Mouse (Mus musculus) gastrocnemius, adult 2 months (tissue): Measurements from ENCODE around the gene Gm11437. TPM values are rescaled to one million over a fixed set of nuclear protein-coding genes. Genes with fewer than 3 reads are reported as not detected.
A peak's percentile ranks its signal among the peaks of the same experiment; 100 is the strongest.

Source experiments
- DNase-seq: peaks from one replicate; pipeline ENCODE4 v3.0.0; 2022
- H3K27ac ChIP-seq: fragments of 200-600 bp; 2 replicates; pipeline ENCODE4 v1.8.1; 2022; ENCODE audit warnings: mild to moderate bottlenecking
- H3K4me3 ChIP-seq: fragments of 200-600 bp; 2 replicates; pipeline ENCODE4 v1.8.1; 2022; ENCODE audit warnings: mild to moderate bottlenecking, moderate library complexity
- CTCF ChIP-seq: fragments of 200-600 bp; IDR thresholded peaks from 2 replicates; pipeline ENCODE4 v1.8.1; 2022; ENCODE audit warnings: antibody characterized with exemption, mild to moderate bottlenecking, moderate library complexity
- intact Hi-C: fragments of 180-260 bp; cut with DNase I; formaldehyde crosslinking; loops from one replicate; pipeline ENCODE4 v1.15.1; 2025
- total RNA-seq, 2 experiments: library from RNA; stranded (reverse); gene quantifications; 2 replicates each; pipeline ENCODE4 v1.2.3; 2021

The Gm11437 gene
- total RNA-seq, 2 experiments from 2014 or later = not detected

DNA sequence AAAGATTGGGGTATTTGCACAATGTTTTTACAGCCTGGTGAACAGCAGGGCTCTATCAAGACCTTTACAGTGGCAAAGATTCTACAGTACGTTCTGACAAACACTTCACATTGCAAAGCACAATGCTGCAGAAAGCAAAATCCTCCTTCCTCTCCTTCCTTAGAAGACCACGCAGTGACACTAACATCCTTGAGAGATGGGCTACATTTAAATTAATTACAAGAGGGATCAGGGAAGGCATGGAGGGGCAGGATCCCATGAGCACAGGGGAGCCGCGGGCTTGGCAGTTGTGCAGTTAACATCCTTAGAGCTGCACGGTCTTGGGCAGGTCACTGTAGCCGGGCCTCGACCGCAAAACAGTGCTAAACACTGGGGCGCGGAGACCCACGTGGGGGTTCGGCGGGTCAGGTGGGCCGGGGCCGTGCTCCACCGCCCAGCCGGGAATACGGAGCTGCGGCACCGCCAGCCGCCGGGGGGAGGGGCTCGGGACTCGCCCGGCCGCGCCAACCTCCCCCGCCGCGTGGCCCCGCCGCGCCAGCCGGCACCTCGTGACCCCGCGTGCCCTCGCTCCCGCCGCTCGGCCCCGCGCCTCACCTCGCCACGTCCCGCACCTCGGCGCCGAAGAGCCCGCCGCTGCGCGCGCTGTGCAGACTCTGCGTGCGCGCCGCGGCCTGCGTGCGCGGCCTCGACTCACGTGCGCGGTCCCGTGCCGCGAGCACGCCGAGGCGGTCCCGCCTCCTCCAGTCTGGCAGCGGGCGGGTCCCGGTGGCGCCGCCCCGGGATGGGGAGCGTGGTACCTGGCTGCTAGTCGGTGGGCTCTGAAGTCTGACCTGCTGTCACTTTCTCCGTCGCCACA lies 38.1 kb downstream of the Gm11437 start, which contains the start of the genes Tada2a and Acaca:
Tada2a (minus strand) TSS at position 658 of the 856 bp plus-strand sequence.
Acaca (plus strand) TSS at position 730 of the 856 bp plus-strand sequence.
- Histone ChIP-seq H3K27ac (peak within 1 kb of the TSS; percentile 89), H3K4me3 (peak within 1 kb of the TSS; percentile 95)
- TF ChIP-seq CTCF = 0 out of 2 replicates have a peak, but pooled peaks have one; percentile 2
- intact Hi-C loops = loop anchor here (5.0 kb wide), 1 partner anchor 62 kb away; the partner anchor contains the start of gene Dusp14
- peak; percentile 86 for DNase-seq

DNA sequence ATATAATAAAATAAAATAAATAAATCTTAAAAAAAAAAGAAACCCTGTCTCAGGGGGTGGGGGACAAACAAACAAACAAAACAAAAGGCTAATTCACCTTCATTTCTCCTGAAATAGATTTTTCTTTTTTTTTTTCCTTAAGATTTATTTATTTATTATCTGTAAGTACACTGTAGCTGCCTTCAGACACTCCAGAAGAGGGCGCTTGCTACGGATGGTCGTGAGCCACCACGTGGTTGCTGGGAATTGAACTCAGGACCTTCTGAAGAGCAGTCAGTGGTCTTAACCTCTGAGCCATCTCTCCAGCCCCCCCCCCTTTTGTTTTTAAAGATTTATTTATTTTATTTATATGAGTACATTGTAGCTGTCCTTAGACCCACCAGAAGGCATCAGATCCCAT lies 39.3 kb downstream of the Gm11437 start:
- Histone ChIP-seq H3K4me3 (no peak overlapping the region), H3K27ac (no peak overlapping the region)
- intact Hi-C loops = loop anchor here (5.0 kb wide), 1 partner anchor 61 kb away; the partner anchor contains the start of gene Dusp14
- TF ChIP-seq CTCF = peak; percentile 12; the same call in 1 of the 2 replicates
- DNase-seq = no peak

DNA sequence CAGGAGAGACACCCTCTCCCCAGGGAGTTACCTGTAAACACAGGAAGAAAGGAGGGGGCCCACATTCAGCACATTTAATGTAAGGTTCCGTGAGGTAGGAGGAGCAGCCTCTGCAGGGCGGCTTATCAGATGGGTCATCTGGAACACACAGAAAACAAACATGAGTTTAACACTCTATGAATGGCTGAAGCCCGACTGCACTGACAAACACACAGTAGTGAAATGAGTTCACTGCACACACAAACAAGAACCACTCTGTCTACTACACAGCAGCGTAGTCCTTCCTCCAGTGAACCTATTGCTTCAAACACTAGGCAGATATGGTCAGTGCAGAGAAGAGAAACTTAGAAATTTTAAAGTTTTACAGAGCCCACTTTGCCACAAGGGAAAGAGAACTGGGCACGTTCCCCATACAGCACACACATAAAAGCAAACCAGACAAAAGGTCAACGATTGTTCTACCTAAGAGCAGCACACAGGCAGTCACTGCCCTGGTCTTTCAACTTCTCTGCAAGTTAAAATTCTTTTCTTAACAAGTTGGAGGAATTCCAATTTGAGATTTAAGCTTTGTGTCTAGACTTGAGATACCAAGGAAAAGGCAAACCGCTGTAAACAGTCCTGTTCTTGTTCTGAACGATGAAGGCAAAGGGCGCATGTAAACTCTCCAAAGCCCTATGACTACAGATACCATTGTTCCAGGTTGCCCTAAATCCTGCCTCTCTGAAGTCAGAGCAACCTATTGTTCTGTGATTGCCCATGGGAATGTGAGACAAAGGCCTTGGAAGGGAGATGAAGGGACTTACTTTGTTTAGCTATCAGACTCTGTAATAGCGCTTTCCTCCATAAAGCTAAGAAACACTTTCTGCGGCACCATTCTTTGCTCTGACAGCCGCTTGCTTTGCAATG lies 46.0 kb downstream of the Gm11437 start:
- H3K27ac ChIP-seq = no peak overlapping the region

DNA sequence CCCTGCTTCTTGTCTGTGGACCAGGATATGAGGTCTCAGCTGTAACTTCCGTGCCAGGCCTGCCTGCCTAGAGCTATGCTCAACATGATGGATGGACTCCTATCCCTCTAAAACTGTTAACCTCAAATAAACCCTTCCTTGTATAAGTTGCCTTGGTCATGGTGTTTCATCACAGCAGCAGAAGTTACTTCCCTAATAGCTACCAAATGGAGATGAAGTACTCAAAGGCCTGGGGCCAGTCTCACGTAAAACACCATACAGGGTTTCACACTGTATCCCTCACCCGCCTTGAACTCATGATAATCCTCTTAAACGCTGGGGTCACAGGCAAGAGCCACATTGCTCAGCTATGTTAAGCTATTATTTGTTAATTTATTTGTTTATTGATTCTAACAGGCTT lies 49.8 kb downstream of the Gm11437 start:
- intact Hi-C loops = no loop called here
- no peak for DNase-seq
- H3K4me3 ChIP-seq = no peak overlapping the region
- no peak for TF ChIP-seq CTCF
- no peak overlapping the region for H3K27ac ChIP-seq

More for the DNA sequence above, 46.0 kb downstream of the Gm11437 start:
- intact Hi-C loops = no loop called here
- no peak for DNase-seq
- TF ChIP-seq CTCF = no peak
- H3K4me3 ChIP-seq = no peak overlapping the region

DNA sequence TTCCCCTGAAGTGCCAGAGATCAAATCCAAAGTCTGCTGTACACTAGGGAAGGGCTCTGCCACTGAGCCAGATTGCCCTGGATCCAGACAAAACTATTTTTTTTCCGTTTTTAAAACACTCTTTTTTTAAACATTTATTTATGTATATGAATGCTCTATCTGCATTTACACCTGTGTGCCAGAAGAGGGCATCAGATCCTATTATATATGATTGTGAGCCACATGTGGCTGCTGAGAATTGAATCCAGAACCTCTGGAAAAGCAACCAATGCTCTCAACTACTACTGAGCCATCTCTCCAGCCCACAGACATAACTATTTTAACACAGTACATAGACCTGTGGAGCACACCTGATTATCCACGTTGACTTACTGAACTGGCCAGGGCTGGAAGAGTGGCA lies 51.1 kb downstream of the Gm11437 start:
- intact Hi-C loops = no loop called here
- Histone ChIP-seq H3K4me3 (no peak overlapping the region), H3K27ac (no peak overlapping the region)
- DNase-seq = no peak
- peak; percentile 52 for TF ChIP-seq CTCF

DNA sequence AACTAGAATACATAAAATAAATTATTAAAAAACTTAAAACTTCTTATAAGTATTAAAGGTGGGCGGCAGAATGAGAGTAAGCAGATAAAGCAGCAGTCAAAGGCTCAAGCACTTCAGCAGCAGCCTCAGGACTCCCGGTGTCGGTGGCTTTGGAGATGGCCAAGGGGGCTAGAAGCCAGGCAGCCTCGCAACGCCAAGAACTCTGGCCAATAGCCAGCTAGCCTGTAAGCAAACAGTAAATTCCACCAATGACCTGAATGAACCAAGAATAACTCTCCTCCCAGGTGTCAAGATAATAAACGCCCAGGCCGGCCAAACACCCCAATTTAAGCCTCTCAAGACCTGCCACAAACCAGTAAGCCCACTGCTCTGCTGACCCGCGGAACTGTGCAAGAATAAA lies 51.6 kb downstream of the Gm11437 start:
- 0 out of 2 replicates have a peak overlapping the region, but pooled peaks have one; percentile 2 for H3K27ac ChIP-seq
- peak; percentile 68 for DNase-seq
- TF ChIP-seq CTCF = no peak
- intact Hi-C loops = no loop called here
- H3K4me3 ChIP-seq = no peak overlapping the region

GRCm38 (mm10) chr11:84113623-84114022 lies 53.7 kb downstream of the Gm11437 start:
- H3K27ac ChIP-seq = peak overlapping the region; percentile 51; the same call in 1 of the 2 replicates
- intact Hi-C loops = no loop called here
- H3K4me3 ChIP-seq = no peak overlapping the region
- DNase-seq = no peak
- no peak for TF ChIP-seq CTCF

GRCm38 (mm10) chr11:84107137-84107536 lies 60.1 kb downstream of the Gm11437 start:
- intact Hi-C loops = no loop called here
- Histone ChIP-seq H3K4me3 (no peak overlapping the region), H3K27ac (no peak overlapping the region)
- TF ChIP-seq CTCF = no peak
- DNase-seq = no peak

DNA sequence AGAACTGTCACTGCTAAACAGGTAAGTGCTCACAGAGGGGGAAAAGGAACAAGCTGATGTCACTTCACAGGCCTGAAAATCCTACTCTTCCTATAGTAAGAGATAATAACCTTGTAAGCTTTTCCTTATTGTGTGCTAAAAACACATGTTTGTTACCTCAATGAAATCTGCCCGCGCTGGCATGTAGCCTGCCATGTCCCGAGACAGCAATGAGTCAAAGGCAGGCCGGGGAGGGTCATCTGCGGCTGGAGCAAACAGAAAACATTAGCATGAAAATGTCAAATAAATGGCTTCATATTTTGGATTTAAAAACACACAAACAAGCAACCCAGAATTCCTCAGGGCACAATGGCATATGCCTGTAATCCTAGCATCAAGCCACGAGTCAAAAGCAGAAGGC lies 63.2 kb downstream of the Gm11437 start:
- TF ChIP-seq CTCF = no peak
- Histone ChIP-seq H3K27ac (no peak overlapping the region), H3K4me3 (no peak overlapping the region)
- DNase-seq = no peak
- intact Hi-C loops = no loop called here

- no peak for DNase-seq
- intact Hi-C loops = no loop called here
- no peak overlapping the region for H3K27ac ChIP-seq
- no peak for TF ChIP-seq CTCF
- H3K4me3 ChIP-seq = no peak overlapping the region
These were observed 66.1 kb downstream of the Gm11437 start for GRCm38 (mm10) chr11:84101182-84101581.

Other genes starting within 250 kb of the Gm11437 start
- 10 to 100 TPM in 1 of 2 experiments, 1 to 10 TPM in 1; 9.6 to 10.8 TPM for gene Ddx52, start 225.4 kb downstream of the Gm11437 start, total RNA-seq
- gene Synrg, start 203.0 kb downstream of the Gm11437 start, total RNA-seq = 10 to 100 TPM; 40.8 to 41.8 TPM
- 1 to 10 TPM; 6.1 to 7.9 TPM for gene Dusp14, start 98.2 kb downstream of the Gm11437 start, total RNA-seq
- 10 to 100 TPM; 11.6 to 12.2 TPM for gene Tada2a, start 37.9 kb downstream of the Gm11437 start, total RNA-seq
- 10 to 100 TPM; 14.9 to 22.8 TPM for gene Acaca, start 37.8 kb downstream of the Gm11437 start, total RNA-seq